Mouse (Mus musculus) heart, postnatal 36 days (tissue): ENCODE measurements around the gene Dcakd. TPM values are rescaled to one million over a fixed set of nuclear protein-coding genes. Genes with fewer than 3 reads are reported as not detected.

Experiments
- DNase-seq, 2 experiments: peaks; one replicate each; pipeline ENCODE4 v3.0.0; 2021 to 2022
- intact Hi-C: fragments of 180-260 bp; cut with DNase I; formaldehyde crosslinking; loops from one replicate; pipeline ENCODE4 v1.15.1; 2025
- total RNA-seq, 2 experiments: library from RNA; stranded (reverse); gene quantifications; 2 replicates each; pipeline ENCODE4 v1.2.3; 2021

The Dcakd gene
- total RNA-seq, 2 experiments from 2014 or later, result 70.4 to 81.3 TPM

- intact Hi-C loops, result no loop called here
- DNase-seq, result no peak
Measured at GRCm38 (mm10) chr11:103009208-103009607, 18.9 kb downstream of the Dcakd start.

GRCm38 (mm10) chr11:103008558-103008957 lies 19.6 kb downstream of the Dcakd start:
- no peak for DNase-seq

GRCm38 (mm10) chr11:103007001-103007340 lies 21.2 kb downstream of the Dcakd start:
- intact Hi-C loops, result no loop called here
- DNase-seq, result peak; percentile 32 to 67

More at GRCm38 (mm10) chr11:103008558-103008957, 19.6 kb downstream of the Dcakd start:
- intact Hi-C loops, result no loop called here

GRCm38 (mm10) chr11:103006286-103007000 lies 21.7 kb downstream of the Dcakd start:
- no peak for DNase-seq

GRCm38 (mm10) chr11:103005254-103005981 lies 22.7 kb downstream of the Dcakd start:
- DNase-seq, result no peak
- intact Hi-C loops, result no loop called here

More at GRCm38 (mm10) chr11:103006286-103007000, 21.7 kb downstream of the Dcakd start:
- intact Hi-C loops, result no loop called here

GRCm38 (mm10) chr11:103004852-103005251 lies 23.3 kb downstream of the Dcakd start:
- no peak for DNase-seq
- intact Hi-C loops, result no loop called here

GRCm38 (mm10) chr11:103003210-103003609 lies 24.9 kb downstream of the Dcakd start:
- intact Hi-C loops, result no loop called here
- peak; percentile 67 for DNase-seq

- intact Hi-C loops, result no loop called here
- no peak for DNase-seq
Measured at GRCm38 (mm10) chr11:103001063-103001462, 27.1 kb downstream of the Dcakd start.

GRCm38 (mm10) chr11:103000111-103000510 lies 28.0 kb downstream of the Dcakd start:
- intact Hi-C loops, result no loop called here
- DNase-seq, result no peak

GRCm38 (mm10) chr11:102999317-102999970 lies 28.7 kb downstream of the Dcakd start:
- intact Hi-C loops, result no loop called here
- no peak for DNase-seq

- DNase-seq, result peak in 1 of 2 experiments; percentile 49
- intact Hi-C loops, result no loop called here
Measured at GRCm38 (mm10) chr11:102998577-102999316, 29.4 kb downstream of the Dcakd start.

GRCm38 (mm10) chr11:102998254-102998576 lies 29.9 kb downstream of the Dcakd start:
- no peak for DNase-seq
- intact Hi-C loops, result no loop called here

GRCm38 (mm10) chr11:102996991-102997770 lies 31.0 kb downstream of the Dcakd start:
- peak in 1 of 2 experiments; percentile 31 for DNase-seq
- intact Hi-C loops, result loop anchor here (2.0 kb wide), 1 partner anchor 58 kb away; no protein-coding TSS in a partner anchor

- DNase-seq, result no peak
- intact Hi-C loops, result loop anchor here (2.0 kb wide), 1 partner anchor 58 kb away; no protein-coding TSS in a partner anchor
Measured at GRCm38 (mm10) chr11:102996385-102996784, 31.7 kb downstream of the Dcakd start.

- no peak for DNase-seq
- intact Hi-C loops, result loop anchor here (5.0 kb wide), 1 partner anchor 223 kb away; no protein-coding TSS in a partner anchor
Measured at GRCm38 (mm10) chr11:102994952-102995351, 33.2 kb downstream of the Dcakd start.

GRCm38 (mm10) chr11:102993420-102994029 lies 34.6 kb downstream of the Dcakd start:
- no peak for DNase-seq
- intact Hi-C loops, result loop anchor here (1.0 to 5.0 kb wide), 2 partner anchors 92 to 221 kb away; no protein-coding TSS in a partner anchor

- intact Hi-C loops, result loop anchor here (1.0 to 5.0 kb wide), 2 partner anchors 92 to 221 kb away; no protein-coding TSS in a partner anchor
- peak; percentile 71 to 84 for DNase-seq
Measured at GRCm38 (mm10) chr11:102992940-102993339, 35.2 kb downstream of the Dcakd start.

- intact Hi-C loops, result loop anchor here (5.0 kb wide), 1 partner anchor 219 kb away; no protein-coding TSS in a partner anchor
- DNase-seq, result no peak
Measured at GRCm38 (mm10) chr11:102991681-102992080, 36.5 kb downstream of the Dcakd start.

- peak; percentile 52 to 58 for DNase-seq
- intact Hi-C loops, result loop anchor here (5.0 kb wide), 1 partner anchor 218 kb away; no protein-coding TSS in a partner anchor
Measured at GRCm38 (mm10) chr11:102990152-102990663, 37.9 kb downstream of the Dcakd start.
